Mouse (Mus musculus) left cerebral cortex, postnatal 10 days (tissue): ENCODE measurements at regions not wholly inside any gene's neighbourhood (a gene's known extent, or its start where the extent isn't known, plus 50 kb on each side); places are given as distances from the start of the nearest gene placed in this dataset.

Source experiments
- DNase-seq, 2 experiments: peaks; one replicate each; pipeline ENCODE4 v3.0.0; 2021 to 2022; ENCODE audit warnings: low spot score in 2 of 2, mixed read lengths in 1 of 2; ENCODE audit errors: extremely low spot score in 1 of 2
- intact Hi-C: fragments of 180-260 bp; cut with DNase I; formaldehyde crosslinking; loops from one replicate; pipeline ENCODE4 v1.15.1; 2025

DNA sequence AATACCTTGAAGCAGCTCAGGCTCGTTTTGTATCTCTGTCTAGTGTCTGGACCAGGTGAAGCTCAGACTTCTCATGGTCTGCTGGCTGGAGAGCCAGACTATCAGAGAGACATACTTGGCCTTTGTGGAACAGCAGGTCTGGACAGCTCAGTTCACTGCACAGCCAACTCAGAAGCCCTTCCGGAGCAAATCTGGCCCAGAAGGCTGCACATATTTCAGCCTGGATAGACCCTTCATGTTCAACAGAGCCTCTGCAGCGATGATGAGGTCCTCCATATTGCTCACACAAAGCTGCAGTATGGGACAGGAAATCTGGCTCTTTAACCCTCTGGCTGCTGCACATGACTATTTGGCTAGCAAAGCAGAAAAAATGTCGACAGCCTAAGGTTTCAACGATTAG, 108.7 kb upstream of the Gk2 start:
- intact Hi-C loops = loop anchor here (10.0 kb wide), 1 partner anchor 431 kb away; no protein-coding TSS in a partner anchor
- no peak for DNase-seq

GRCm38 (mm10) chr5:97563724-97564123, 106.9 kb upstream of the Gk2 start:
- intact Hi-C loops = loop anchor here (10.0 kb wide), 1 partner anchor 429 kb away; no protein-coding TSS in a partner anchor
- peak in 1 of 2 experiments; percentile 23 for DNase-seq

DNA sequence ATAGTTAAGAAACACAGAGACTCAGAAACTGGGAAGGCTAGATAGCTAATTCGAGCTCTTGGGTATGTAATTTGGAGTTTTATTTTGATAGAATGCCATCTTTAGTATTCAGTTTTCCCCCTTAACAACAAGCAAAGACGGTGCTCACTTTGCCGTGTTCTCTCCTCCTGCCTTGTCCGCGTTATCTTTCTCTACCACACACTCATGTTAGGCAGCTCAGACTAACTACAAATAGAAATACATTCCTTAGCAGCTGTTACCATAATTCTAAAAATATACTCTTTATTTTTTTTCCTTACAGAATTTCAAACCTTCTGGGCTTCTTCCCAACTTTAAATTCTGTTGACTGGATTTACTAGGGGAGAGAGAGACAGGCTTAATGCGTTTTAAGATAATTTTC, 97.5 kb upstream of the Gk2 start:
- no peak for DNase-seq
- intact Hi-C loops = no loop called here

GRCm38 (mm10) chr5:97553122-97553521, 96.3 kb upstream of the Gk2 start:
- intact Hi-C loops = no loop called here
- DNase-seq = no peak

- intact Hi-C loops = no loop called here
- DNase-seq = no peak
These were observed 80.9 kb upstream of the Gk2 start for GRCm38 (mm10) chr5:97537492-97538257.

DNA sequence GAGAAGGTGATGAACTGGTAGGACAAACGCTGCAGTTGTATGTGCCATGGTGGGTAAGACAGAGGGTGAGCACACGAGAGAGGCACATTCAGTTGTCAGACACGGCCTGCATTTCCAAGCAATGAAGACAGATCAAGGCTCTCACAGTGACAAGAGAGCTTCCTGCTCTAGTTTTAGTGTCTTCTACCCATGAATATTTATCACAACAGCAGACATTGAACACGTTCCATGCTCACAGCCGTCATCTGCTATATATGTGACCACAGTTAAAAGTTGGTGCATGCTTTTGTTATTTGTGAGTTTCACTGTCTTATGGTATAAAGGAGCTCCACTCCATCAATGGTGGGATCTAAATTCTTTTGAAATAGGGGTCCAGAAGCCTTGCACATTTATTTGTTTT, 76.9 kb upstream of the Gk2 start:
- intact Hi-C loops = no loop called here

DNA sequence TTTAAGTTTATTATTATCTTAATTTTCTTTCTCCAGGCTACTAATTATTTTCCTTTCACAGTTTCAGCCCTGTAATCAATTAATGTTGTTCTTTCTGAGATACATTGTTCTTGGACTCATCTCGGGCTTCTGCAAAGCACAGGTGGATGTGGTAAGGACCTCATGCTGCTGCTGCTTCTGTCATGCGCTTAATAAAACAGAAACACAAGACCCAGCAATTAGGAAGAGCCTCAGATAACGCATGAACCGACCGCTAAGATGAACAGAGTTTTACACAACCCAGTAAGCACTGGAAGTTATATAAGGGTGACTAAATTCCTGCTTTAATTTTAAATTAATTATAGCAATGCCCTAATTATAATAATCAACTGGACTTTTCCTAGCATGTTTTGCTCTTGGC, 70.7 kb upstream of the Gk2 start:
- intact Hi-C loops = no loop called here
- no peak for DNase-seq

More for the DNA sequence above, 76.9 kb upstream of the Gk2 start:
- DNase-seq = no peak
